Mouse (Mus musculus): Measurements from ENCODE around the gene Llgl2. TPM values are rescaled to one million over a fixed set of nuclear protein-coding genes. Genes with fewer than 3 reads are reported as not detected.

The Llgl2 gene
- polyA plus RNA-seq, 1 experiment, result 268 TPM

- TF ChIP-seq POLR2A (IDR thresholded peaks at IDR 0.05; ENCODE audit: low read depth, low read length) (no peak), CTCF (IDR thresholded peaks at IDR 0.05; ENCODE audit: extremely low read depth, insufficient read length, insufficient replicate concordance, low read depth, low read length) (no peak)
- H3K4me3 ChIP-seq (ENCODE audit: low read depth, low read length), result peak within 1 kb of the TSS; percentile 62
- 45% methylated on average over 27 of the region's 27 CpGs for WGBS
Observed at GRCm38 (mm10) chr11:115858354-115858753, 34.5 kb downstream of the Llgl2 start, which contains the start of gene Myo15b. Gene Myo15b, plus strand, starts transcription at chr11:115858406.

DNA sequence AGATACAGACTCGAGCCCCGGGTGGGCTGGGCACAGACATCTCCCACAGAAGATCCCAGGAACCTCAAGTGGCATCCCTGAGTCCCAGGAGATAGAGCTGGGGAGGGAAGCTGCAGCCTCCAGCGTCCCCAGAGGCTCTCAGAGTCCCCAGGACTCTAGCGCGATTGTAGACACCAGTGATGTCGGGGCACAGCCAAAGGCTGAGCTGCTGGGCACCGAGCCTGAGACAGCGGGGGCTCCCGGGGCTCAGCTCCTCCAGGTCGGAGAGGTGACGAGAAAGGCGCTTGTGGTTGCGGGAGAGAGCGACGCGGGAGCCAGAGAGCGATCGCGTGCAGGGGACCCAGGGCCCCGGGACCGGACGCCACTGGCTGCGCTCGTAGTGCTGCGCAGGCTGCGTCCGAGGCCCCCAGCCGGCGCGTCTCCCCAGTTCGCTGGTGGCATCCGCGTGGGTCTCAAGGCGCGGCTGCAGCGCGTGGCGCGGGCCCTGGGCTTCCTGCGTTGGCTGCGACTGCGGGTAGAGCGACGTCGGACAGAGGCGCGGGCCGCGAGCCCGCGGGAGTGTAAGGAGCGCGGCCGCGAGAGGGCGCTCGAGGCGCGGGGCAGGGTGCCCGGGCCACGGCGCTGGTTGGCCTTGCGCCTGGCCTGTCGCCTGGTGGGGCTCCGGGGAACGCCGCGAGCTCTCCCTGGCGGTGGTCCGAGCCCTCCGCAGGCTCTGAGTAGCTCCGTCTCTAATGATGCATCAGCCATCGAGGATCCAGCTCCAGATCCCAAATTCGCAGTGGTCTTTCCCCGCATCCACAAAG is 35.5 kb downstream of the Llgl2 start:
- H3K4me3 ChIP-seq (ENCODE audit: low read depth, low read length), result peak overlapping the region; percentile 62
- H3K4me1 ChIP-seq (ENCODE audit: control insufficient read depth, insufficient read depth, insufficient read length, low read length), result peaks cover 10% of the 10 kb centered on the region
- peak; percentile 89 for TF ChIP-seq CTCF (IDR thresholded peaks at IDR 0.05; ENCODE audit: extremely low read depth, insufficient read length, insufficient replicate concordance, low read depth, low read length)
- no peak for TF ChIP-seq POLR2A (IDR thresholded peaks at IDR 0.05; ENCODE audit: low read depth, low read length)
- H3K27ac ChIP-seq (ENCODE audit: insufficient read depth, low read depth, low read length), result no peak overlapping the region
- H3K27me3 ChIP-seq (ENCODE audit: control insufficient read depth, insufficient read depth, low read length), result peaks cover 7% of the 10 kb centered on the region
- H3K36me3 ChIP-seq (ENCODE audit: control insufficient read depth, insufficient read depth, low read length), result peaks cover 17% of the 10 kb centered on the region
- 2% methylated on average over 75 of the region's 75 CpGs for WGBS

More at GRCm38 (mm10) chr11:115858354-115858753, 34.5 kb downstream of the Llgl2 start, which contains the start of gene Myo15b:
- Histone ChIP-seq H3K4me1 (ENCODE audit: control insufficient read depth, insufficient read depth, insufficient read length, low read length) (peaks cover 10% of the 10 kb centered on the region), H3K27ac (ENCODE audit: insufficient read depth, low read depth, low read length) (no peak within 1 kb of the TSS), H3K36me3 (ENCODE audit: control insufficient read depth, insufficient read depth, low read length) (peaks cover 27% of the 10 kb centered on the region), H3K27me3 (ENCODE audit: control insufficient read depth, insufficient read depth, low read length) (peaks cover 7% of the 10 kb centered on the region)

DNA sequence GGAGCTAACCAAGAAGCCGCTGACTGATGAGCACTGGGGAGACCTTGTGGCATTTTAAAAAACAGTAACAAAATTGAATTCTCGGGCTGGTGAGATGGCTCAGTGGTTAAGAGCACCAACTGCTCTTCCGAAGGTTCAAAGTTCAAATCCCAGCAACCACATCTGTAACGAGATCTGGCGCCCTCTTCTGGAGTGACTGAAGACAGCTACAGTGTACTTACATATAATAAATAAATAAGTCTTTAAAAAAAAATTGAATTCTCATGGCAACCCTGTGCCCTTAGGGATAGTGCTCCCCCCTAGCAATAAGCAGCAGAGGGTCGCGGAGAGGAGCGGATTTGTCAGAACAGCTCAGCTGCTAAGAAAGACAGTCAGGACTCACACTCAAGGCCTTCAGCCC is 40.0 kb downstream of the Llgl2 start:
- H3K27me3 ChIP-seq (ENCODE audit: control insufficient read depth, insufficient read depth, low read length), result peaks cover 4% of the 10 kb centered on the region
- TF ChIP-seq CTCF (IDR thresholded peaks at IDR 0.05; ENCODE audit: extremely low read depth, insufficient read length, insufficient replicate concordance, low read depth, low read length) (peak; percentile 11; the same call in 1 of the 2 replicates), POLR2A (IDR thresholded peaks at IDR 0.05; ENCODE audit: low read depth, low read length) (no peak)
- WGBS, result 72% methylated on average over 8 of the region's 8 CpGs
- peaks cover 8% of the 10 kb centered on the region for H3K4me1 ChIP-seq (ENCODE audit: control insufficient read depth, insufficient read depth, insufficient read length, low read length)
- no peaks in the 10 kb centered on the region for H3K36me3 ChIP-seq (ENCODE audit: control insufficient read depth, insufficient read depth, low read length)
- H3K4me3 ChIP-seq (ENCODE audit: low read depth, low read length), result no peak overlapping the region
- no peak overlapping the region for H3K27ac ChIP-seq (ENCODE audit: insufficient read depth, low read depth, low read length)

- peak overlapping the region; percentile 98 for H3K27ac ChIP-seq (ENCODE audit: insufficient read depth, low read depth, low read length)
Observed at GRCm38 (mm10) chr11:115869393-115869792, 45.5 kb downstream of the Llgl2 start.

GRCm38 (mm10) chr11:115872437-115872836 is 48.6 kb downstream of the Llgl2 start:
- peaks cover 37% of the 10 kb centered on the region for H3K4me1 ChIP-seq (ENCODE audit: control insufficient read depth, insufficient read depth, insufficient read length, low read length)
- TF ChIP-seq CTCF (IDR thresholded peaks at IDR 0.05; ENCODE audit: extremely low read depth, insufficient read length, insufficient replicate concordance, low read depth, low read length), result 0 out of 2 replicates have a peak, but pooled peaks have one; percentile 5
- TF ChIP-seq POLR2A (IDR thresholded peaks at IDR 0.05; ENCODE audit: low read depth, low read length), result no peak
- peak overlapping the region; percentile 79 for H3K27ac ChIP-seq (ENCODE audit: insufficient read depth, low read depth, low read length)
- H3K36me3 ChIP-seq (ENCODE audit: control insufficient read depth, insufficient read depth, low read length), result no peaks in the 10 kb centered on the region
- 33% methylated on average over 4 of the region's 4 CpGs for WGBS
- H3K27me3 ChIP-seq (ENCODE audit: control insufficient read depth, insufficient read depth, low read length), result no peaks in the 10 kb centered on the region
- no peak overlapping the region for H3K4me3 ChIP-seq (ENCODE audit: low read depth, low read length)

More at GRCm38 (mm10) chr11:115869393-115869792, 45.5 kb downstream of the Llgl2 start:
- H3K36me3 ChIP-seq (ENCODE audit: control insufficient read depth, insufficient read depth, low read length), result no peaks in the 10 kb centered on the region
- TF ChIP-seq CTCF (IDR thresholded peaks at IDR 0.05; ENCODE audit: extremely low read depth, insufficient read length, insufficient replicate concordance, low read depth, low read length) (no peak), POLR2A (IDR thresholded peaks at IDR 0.05; ENCODE audit: low read depth, low read length) (no peak; the same call in 1 of the 2 replicates)
- no peaks in the 10 kb centered on the region for H3K27me3 ChIP-seq (ENCODE audit: control insufficient read depth, insufficient read depth, low read length)
- H3K4me1 ChIP-seq (ENCODE audit: control insufficient read depth, insufficient read depth, insufficient read length, low read length), result peaks cover 33% of the 10 kb centered on the region
- WGBS, result 22% methylated on average over 8 of the region's 8 CpGs
- no peak overlapping the region for H3K4me3 ChIP-seq (ENCODE audit: low read depth, low read length)

DNA sequence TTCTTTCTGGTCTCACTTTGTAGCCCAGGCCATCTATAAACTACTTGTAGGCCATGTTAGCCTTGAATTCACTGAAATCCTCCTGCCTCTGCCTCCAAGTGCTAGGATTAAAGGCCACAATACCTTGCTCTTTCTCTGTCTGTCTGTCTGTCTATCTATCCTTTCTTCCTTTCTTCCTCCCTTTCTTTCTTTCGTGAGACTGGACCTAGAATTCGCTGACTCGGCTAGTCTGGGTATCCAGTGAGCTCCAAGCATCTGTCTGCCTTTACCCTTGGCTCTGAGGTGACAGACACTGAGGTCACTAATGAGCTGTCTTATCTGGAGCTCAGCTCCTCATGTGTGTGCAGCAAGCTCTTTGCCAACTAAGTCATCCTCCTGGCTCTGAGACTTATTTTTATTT is 52.1 kb downstream of the Llgl2 start:
- Histone ChIP-seq H3K27ac (ENCODE audit: insufficient read depth, low read depth, low read length) (no peak overlapping the region), H3K27me3 (ENCODE audit: control insufficient read depth, insufficient read depth, low read length) (no peaks in the 10 kb centered on the region), H3K36me3 (ENCODE audit: control insufficient read depth, insufficient read depth, low read length) (peaks cover 22% of the 10 kb centered on the region), H3K4me1 (ENCODE audit: control insufficient read depth, insufficient read depth, insufficient read length, low read length) (peaks cover 29% of the 10 kb centered on the region), H3K4me3 (ENCODE audit: low read depth, low read length) (no peak overlapping the region)
- WGBS, result 90% methylated on average over 3 of the region's 3 CpGs
- TF ChIP-seq POLR2A (IDR thresholded peaks at IDR 0.05; ENCODE audit: low read depth, low read length) (no peak), CTCF (IDR thresholded peaks at IDR 0.05; ENCODE audit: extremely low read depth, insufficient read length, insufficient replicate concordance, low read depth, low read length) (no peak)

- Histone ChIP-seq H3K36me3 (ENCODE audit: control insufficient read depth, insufficient read depth, low read length) (peaks cover 26% of the 10 kb centered on the region), H3K4me1 (ENCODE audit: control insufficient read depth, insufficient read depth, insufficient read length, low read length) (peaks cover 30% of the 10 kb centered on the region), H3K4me3 (ENCODE audit: low read depth, low read length) (no peak overlapping the region), H3K27ac (ENCODE audit: insufficient read depth, low read depth, low read length) (peak overlapping the region; percentile 100), H3K27me3 (ENCODE audit: control insufficient read depth, insufficient read depth, low read length) (no peaks in the 10 kb centered on the region)
- WGBS, result 72% methylated on average over 5 of the region's 5 CpGs
- TF ChIP-seq POLR2A (IDR thresholded peaks at IDR 0.05; ENCODE audit: low read depth, low read length), result no peak
- peak; percentile 42; the same call in 1 of the 2 replicates for TF ChIP-seq CTCF (IDR thresholded peaks at IDR 0.05; ENCODE audit: extremely low read depth, insufficient read length, insufficient replicate concordance, low read depth, low read length)
Observed at GRCm38 (mm10) chr11:115876438-115876837, 52.6 kb downstream of the Llgl2 start.
